Mouse (Mus musculus) thymus, postnatal 4 days (tissue): ENCODE measurements at regions not wholly inside any gene's neighbourhood (a gene's known extent, or its start where the extent isn't known, plus 50 kb on each side); places are given as distances from the start of the nearest gene placed in this dataset.

Experiments used
- DNase-seq: peaks from one replicate; pipeline ENCODE4 v3.0.0; 2021

DNA sequence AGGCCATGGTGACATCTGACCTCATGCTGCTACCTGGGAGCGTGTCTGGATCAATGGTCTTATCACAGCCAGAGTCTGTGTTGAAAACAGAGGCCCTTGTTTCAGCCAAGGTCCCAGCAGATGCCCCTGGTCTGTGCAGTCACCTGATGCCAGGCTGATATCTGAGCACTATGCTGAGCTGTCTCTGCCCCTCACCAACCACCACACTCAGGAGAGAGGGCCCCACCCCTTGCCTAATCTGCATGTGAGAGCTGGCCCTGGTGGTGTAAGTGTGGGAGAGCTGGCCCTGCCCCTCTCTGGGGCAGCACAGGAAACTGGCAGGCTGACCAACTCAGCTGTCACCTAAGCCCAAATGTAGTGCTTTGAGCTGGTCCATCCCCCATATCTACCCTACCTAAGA, 210.5 kb upstream of the A1bg start:
- no peak for DNase-seq

DNA sequence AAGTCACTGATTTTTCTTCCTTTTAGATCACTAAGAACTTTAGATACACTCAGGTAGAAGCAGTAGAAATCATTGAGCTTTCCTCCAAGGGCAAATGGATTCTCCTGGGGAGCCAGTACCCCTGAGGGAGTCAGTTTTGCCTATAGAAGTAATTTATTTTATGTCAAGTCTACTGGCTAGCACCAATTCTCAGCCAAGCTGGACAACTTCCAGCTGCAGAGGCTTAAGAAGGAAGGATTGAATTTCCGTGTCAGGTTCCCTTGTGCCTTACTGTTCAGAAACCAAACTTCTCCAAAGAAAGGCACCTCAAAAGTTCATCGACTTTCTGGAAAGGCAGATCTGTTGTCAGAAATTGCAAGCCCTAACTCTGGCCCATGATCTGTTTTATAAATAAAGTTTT, 205.2 kb upstream of the A1bg start:
- DNase-seq: no peak

DNA sequence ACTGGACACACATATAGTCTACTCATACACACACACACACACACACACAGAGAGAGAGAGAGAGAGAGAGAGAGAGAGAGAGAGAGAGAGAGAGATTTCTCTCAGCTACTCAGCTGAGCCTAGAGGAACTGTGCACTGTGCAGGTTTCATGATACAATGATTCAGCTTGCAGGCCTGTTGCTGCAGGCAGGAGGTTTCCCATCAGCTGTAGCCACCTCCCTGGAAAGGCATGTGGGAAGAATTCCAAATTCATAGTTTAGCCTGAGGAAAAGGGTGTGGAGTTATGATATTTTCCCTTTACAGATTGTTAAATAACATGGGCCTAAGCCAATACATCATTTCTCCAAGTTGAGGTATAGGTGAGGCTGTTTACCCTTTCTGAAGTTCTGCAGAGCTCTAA, 204.3 kb upstream of the A1bg start:
- DNase-seq: no peak

DNA sequence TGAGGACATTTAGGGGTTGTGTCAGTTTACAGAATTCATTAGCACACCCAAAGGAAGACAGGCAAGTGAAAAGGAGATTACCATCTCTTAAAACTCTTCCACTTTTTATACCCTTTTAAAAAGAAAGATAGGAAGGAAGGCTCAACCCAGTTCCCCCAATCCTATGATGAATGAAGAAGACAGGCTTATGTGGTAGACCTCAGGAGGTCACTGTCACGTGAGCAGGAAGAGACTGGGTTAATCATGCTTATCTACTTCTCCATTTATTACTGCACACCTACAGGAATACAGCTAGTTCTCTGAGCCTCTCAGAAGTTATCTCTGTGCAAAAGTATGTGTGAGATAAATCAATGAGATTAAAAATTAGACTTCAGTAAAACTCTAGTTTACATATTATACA, 194.1 kb upstream of the A1bg start:
- no peak for DNase-seq

DNA sequence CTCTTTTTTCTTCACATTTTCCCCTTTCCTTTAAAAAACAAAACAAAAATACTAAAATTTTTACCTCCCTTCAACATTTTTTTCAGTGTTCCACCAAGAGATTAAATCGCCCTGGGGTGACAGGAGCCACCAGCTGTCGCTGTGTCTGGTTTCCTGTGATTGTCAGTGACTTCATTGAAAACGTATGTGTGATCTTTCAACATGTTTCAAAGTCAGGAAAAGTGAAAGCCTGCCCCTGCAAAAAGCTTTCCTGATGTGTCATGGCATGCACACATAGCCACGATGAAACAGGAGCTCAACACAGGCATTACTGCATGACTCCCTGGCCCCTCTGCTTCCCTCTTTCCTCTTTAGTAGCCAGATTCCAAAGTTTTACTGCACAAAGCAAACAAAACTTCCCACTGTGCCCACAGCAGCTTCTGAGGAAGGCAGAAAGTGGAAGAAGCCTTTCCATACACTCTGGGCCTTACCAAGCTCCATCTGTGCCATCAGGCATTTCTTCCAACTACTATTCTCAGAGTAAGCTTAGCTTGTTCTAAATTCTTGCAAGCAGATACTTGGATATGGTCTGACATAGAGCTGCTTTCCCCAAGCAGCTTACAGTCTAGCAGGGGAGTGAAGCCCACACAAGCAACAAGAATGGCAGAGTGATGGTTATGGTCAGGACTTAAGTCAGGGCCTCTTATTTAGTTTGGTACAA, 186.8 kb upstream of the A1bg start:
- no peak for DNase-seq

DNA sequence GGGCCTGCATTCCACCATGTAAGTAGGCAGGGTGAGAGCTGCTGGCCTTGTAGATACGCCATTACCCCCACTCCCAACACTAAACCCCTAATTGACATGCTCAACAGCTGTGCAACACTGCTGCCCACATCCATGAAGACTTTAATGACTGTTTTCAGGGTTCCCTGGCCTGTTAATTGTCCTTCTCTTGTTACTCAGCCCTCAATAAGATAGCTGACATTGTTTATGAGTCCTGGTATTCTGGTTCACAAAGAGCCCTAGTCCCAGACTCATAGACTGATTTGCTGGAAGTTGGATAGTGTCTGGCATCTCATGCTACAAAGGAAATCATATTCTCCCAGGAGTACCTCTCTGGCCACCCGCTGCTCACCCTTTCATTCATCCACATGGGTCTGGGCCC, 186.1 kb upstream of the A1bg start:
- no peak for DNase-seq

DNA sequence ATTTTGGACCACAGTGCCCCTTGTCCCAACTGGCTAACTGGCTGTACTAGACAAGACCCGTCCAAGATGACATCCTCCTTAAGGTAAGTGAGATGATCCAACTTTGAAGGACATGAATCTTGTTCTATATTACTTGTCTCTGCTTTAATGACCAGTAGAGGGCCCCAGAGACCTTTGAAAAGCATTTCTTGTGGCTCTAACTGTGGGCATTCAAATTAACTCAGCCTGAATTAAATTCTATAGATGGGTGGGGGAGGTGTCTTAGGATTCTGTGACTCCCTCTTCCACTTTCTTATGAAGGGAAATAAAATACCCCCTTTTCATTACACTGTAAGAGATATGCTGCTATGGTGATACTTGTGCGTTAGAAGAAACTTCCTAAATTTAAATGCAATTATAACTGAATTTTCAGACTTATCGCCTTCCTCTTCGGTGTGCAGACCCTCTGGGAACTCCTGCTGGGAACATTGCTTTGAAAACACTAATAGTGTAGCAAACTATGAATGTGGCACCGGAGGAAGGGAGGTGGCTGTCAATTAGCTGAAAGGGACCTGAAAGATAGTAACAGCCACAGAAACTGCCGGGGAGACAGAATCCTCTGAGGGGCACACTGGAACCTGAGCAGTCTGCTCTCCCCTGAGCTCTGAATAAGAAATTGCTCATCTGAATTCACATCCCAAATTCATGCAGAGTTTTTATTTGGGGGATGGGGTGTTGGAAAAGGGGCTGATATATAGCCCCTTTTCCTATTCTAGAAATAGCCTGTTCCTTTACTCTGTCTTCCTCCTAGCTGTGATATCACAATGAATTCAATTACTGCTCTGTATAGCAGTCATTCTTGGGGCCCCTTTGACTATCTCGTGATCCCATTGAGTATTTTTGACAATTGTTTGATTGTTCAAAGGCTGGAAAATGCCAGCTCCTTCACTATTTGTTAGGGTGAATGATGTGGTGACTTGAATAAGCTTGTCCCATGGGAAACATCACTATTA, 179.9 kb upstream of the A1bg start:
- peak; percentile 15 for DNase-seq

DNA sequence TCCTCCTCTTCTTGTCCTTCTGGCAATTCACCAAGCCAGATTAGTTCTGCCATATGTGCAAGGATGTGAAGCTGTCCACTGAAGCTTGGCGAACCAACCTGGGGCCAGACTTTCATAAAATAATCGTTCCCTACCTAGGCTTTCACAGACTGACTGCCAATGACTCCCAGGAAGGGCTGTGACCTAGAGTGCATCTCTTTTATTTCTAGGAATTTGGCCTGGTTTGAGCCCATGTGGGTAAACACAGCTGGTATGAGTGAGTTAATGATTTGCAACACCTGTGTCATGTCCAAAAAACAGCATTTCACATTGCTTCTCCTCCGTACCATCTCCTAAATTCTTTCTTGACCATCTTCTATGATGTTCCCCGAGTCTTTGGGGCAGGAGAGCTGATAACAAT, 178.0 kb upstream of the A1bg start:
- DNase-seq: no peak

DNA sequence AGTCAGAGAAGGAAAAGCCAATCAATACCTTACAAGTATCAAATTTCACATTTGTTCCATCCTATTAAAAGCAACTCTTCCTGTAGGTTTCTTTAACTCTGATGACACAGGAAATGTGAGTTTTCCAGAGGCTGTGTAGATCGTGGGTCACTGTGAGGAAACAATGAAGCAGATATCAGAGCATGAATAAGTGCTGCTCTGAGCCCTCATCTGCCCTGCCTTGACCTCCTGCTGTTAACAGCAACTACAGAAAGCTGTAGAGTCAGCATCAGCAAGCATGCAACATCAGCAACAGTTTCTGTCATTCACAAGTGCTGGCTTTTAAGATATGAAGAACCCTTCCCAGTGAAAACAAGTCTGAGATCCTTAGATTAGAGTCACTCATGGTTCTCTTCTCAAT, 176.2 kb upstream of the A1bg start:
- no peak for DNase-seq

DNA sequence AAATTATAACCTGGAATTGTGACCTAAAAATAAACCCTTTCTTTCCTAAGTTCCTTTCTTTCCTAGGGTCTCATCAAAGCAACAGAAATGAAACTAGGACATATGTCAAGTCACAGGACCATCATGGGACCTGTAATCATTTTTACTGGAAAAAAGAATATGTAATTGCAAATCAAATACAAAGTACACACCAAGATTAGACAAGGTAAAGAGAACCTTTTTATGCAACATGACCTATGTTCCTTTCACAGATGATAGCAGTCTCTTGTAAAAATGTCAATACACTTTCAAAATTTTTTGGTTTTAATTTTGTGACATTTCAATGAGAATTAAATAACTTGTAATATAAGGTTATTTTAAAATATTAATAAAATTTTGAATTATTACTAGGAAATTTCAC, 175.7 kb upstream of the A1bg start:
- DNase-seq: no peak

DNA sequence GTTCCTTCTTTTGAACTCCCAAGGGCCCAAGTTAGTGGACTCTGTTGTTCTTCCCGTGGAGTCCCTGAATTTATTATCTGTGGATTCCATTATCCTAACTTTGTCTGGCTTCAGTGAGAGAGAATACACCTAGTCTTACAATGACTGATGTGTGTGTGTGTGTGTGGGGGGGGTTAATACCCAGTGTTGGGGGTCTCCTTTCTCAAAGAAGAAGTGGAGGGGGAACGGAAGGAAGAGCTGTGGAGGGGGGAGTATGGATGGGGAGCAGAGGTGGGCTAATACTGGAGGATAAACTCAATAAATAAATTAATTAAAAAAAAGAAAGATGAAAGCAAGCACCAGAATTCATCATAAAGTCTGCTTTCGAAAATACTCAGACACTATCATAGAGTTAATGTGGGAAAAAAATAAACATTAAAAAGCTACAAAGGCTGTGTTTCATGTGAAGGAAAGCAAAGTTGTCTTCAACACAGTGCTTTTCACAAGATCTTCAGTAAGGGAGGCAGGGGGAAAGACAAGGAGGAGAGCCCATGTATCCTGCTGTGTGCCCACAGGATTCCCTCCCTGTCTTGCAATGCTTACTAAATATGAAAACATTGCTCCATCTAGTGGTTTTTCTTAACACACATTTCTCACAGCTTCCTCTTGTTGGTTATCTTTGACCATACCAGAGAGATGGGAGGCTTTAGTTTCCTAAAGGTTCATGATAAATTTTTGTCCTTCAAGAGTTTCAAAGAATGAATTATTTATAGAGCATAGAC, 173.4 kb upstream of the A1bg start:
- DNase-seq: no peak

DNA sequence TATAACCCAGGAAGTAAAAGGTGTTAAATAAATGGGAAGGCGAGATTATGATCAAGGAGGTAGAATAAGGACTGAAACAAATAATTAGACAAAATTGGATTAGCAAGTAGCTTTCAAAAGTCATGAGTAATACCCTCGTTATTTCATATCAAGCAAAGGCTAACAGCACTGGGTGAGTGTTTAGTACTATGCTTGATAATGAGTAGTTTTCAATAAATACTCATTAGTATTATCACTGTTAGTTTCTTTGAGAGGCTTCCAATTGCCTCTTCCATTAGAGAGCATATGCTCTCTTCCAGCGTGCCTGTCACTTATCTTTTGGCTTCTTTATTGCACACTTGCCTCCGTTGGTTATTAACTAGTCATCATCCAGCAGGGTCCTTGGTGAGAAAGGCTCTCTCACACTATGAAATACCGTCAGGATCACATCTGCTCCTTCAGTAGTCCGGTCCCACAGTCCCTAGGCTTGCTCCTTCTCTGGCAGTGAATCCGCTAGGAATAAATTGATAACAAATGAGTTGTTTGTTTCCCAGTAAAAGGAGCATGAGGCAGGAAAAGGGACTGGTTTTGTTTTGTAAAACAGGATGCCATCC, 132.3 kb upstream of the A1bg start:
- DNase-seq: no peak

DNA sequence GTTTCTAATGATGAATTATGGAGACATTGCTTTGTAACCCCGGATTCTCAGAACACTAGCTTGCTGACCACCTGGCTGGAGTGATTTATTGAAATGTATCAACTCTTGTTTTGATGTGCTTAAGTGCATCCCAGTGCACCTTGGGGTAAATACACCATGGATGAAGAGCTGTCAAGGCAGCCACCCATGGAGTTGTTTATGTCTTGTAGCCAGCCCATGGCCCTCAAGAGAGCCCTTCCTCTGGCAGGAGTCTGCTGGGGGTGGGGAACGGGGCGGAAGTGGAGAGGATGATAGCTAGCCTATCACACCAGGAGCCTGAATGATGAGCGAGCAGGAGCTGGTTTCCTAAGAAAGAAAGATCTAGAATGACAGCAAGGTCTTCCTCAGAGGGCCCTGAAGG, 128.6 kb upstream of the A1bg start:
- no peak for DNase-seq

DNA sequence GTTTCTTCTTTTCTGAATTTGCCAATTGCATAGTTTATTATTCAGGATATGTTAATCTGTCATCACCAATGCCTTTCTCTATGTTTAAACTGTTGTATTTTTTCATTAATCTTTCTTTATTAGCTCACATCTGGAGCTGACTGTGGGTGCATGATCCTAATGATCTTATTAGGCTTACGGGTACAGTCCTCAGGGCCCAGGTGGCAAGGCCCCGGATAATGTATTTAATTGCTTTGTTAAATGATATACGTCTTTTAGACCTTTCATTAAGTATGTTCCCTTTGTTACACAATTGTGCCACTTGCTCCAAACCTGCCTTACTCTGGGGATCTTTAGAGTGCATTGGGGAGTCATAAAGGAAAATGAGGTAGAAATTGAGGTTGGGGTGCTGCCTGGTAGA, 86.7 kb upstream of the A1bg start:
- DNase-seq: no peak

DNA sequence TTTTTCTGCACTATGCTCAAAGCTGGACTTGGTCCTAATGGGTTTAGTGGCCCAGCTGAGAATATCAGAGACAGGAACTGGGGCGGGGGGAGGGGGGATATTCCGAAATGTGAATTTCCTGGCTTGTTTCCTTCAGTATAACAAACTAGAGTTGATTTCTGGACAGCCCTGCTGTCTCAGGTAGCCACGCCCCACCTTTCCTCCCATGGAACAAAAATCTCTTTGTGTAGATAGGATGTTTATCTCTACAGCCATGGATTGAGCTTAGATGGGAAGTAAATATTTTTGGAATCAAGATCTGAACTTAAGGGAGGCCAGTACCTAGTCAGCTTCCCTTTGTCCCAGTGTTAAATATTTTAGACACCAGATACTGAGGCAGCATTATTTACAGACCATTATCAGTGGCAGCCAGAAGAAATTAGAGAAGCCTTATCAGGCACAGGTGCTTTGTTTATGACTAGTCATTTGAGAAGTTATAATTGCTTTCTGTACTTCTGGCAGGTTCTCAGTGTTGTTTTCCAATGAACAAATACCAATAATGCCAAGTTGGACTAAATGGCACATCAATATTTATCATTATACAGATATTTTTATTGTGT, 84.7 kb upstream of the A1bg start:
- DNase-seq: no peak

DNA sequence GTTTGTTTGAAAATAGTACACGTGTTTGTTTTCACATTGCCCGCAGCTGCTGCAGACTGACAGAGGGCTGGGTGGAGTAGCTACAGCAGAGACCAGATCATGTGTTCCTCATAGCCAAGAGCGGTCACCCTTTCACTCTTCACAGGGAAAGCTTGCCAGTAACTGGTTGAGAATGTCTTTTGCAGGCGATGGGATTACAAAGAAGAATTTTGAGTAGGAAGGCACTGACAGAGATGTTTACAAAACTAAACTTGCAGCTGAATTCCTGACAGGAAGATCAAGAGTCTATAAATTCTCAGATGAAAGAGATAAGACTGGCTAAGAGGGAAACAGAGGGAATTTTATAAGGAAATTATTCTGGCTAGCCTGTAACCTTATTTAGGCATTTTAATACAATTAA, 83.8 kb upstream of the A1bg start:
- no peak for DNase-seq

DNA sequence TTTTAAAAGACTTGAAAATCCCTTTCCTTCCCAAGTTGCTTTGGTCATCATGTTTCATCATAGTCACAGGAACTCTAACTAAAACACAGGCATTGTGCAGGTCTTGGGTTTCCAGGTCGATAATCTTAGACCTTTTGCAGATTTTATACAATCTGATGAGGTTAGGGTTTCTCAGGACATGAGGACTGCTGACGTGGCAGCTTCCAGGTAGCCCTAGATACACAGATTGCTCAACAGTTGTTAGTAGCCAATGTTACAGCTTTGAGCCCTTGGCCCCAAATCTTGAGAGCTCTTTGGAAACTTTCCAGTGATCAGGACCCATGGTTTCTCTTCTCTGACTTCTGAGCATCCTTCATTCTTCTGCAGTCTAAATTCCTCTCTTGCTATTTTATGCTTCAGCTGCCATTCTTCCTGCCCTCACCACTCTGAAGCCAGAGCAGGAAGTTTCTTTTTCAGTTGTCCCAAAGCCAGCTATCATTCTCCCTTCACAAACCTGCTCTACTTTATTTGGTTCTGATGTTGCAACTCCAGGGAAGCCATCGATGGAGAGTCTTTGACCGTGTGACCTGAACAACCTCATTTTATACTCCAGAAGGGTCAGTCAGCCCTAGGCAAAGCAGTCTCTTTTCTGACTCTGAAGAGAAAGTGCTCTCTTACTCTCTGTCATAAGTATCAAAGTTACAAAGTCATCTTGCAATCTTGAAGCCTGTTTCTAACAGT, 71.3 kb upstream of the A1bg start:
- DNase-seq: no peak

DNA sequence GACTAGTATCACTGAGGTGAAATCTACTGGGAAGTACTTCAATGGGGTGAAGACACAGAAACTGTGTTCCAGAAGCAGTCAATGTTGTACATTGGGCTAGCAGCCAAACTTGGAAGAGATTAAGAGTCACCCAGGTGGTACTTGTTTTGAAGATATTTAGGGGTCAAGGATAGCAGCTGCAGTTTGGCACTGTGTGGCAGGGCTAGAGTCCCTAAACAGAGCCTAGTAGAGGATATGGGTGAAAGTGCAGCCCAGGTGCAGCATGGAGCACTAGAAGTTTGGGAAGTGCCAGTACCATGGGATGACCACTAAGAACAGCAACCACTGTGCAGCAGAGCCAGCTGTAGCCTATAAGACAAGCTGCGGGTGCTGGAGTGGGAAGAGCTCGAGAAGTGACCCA, 70.6 kb upstream of the A1bg start:
- no peak for DNase-seq

DNA sequence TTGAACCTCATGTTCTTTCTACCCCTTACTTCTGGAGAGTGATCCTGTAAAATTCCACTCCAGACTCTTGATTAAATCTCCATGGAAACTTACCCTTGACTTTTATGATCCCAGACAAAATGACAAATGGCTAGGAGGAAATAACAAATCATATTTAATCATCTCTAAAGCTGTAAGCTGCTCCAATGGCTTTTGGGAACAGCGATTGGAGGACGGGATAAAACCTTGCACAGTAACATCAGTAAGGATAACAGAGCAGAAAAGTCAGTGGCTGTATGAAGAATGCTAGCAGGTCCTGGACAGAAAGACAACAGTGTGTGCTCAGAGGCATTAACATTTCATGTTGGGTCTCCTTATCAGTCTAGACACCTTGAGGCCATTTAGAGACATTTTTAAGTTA, 59.8 kb upstream of the A1bg start:
- DNase-seq: no peak
